Mouse (Mus musculus) induced T-regulatory cell, adult 2 months (primary cell): ENCODE data around the gene Tmem82.
"Not testable (repeated sequence)": the region's sequence is repeated elsewhere in the genome, so short reads cannot be mapped to it uniquely, and the experiment has no call there.

ENCODE experiments used
- DNase-seq: peaks from one replicate; pipeline ENCODE4 v3.0.0-alpha.2; 2012; ENCODE audit warnings: low read depth

The Tmem82 gene

GRCm38 (mm10) chr4:141574789-141575702 is 43.4 kb downstream of the Tmem82 start:
- peak; percentile 87 for DNase-seq

DNA sequence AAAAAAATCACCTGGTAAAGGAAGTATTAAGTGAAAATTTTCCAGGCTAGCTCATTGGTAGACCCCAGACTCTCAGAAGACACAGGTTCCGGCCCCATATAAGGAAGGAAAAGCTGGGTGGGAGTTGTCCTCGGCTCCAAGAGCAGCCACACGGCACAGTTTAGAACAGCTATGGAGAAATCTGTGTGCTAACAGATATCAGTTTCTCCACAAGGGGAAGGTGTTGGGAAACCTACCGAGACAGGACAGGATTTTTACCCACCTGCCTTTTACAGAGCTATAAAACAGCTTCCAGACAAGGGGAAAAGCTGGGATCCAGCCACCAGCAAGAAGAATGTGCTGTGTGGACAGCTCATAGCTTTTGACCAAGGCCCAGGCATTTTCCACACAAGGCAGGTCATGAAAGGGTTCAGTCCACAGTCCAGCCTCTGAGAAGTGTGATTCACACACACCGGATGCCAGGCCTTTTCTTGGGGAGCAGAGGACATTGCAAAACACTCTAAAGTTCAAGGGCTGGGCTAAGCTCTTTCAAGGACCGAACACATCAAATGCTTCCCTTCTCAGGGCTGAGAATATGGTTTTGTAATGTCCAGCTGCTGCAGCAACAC is 45.0 kb downstream of the Tmem82 start:
- no peak for DNase-seq

DNA sequence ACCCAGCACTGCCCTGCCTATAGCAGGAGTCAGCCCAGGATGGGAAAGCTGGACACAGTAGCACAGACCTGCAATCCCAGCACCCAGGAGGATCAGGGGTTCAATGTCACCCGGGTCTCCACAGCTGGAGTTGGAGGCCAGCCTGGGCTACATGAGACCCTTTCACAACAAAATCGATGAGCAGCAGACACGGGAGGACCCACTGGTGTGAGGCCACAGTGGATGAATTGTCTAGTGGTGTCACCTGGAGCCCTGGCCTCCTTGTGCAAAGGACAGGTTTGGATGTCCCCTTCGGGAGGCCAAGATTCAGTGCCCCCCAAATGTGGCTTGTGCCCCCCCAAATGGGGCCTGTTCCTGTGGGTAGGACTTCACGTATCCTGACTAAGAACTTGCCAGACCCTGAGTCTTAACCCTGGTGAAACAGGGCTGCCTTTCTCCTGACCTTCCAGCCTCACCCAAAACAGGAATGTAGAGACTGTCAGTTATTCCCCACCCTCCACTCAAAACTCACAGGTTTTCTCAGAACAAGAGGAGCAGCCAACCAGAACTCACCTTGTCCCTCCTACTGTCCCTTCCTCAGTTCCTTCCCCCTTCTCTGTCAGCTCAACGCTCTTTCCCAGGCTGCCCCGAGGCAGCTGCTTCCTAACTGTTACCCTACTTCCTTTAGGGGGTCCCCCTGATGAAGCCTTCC is 45.6 kb downstream of the Tmem82 start:
- no peak for DNase-seq

- DNase-seq: no peak
Observed at GRCm38 (mm10) chr4:141571934-141572333, 46.5 kb downstream of the Tmem82 start.

DNA sequence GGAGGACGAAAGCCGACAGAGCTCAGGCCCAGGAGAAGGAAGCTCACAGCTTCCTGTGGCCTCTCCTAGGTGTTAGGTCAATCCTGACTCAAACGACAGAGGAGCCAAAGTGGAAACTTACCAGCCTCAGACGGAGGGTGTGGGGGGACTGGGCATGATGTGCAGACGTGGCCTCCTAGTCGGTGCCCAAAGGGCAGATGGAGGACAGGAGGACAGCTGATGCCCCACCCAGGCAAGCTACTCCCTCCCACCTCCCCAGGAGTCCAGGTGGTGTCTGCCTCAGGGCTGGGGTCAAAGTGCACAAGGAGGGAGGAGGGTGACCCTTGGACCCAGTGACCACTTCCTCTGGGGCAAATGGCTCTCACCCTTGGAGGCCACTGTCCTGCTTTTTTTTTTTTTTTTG is 47.1 kb downstream of the Tmem82 start:
- DNase-seq: no peak

DNA sequence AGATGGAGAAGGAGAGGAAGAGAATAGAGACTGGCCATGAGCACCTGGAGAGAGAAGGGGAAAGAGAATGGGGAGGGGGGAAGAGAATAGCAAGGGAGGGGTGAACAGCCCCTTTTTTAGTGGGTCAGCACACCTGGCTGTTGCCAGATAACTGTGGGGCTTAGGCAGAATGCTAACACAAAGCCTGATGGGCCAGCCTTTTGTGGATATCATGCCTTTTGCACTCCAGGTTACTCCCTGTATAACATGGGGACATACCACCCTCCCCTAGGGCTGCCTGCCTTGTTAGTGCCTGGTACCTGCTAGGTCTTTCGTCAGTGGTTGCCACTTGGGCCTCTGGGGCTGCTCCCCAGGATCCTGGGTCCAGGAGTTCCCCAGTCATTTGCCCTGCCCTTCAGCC is 47.6 kb downstream of the Tmem82 start:
- no peak for DNase-seq

GRCm38 (mm10) chr4:141570004-141570403 is 48.4 kb downstream of the Tmem82 start:
- no peak for DNase-seq

GRCm38 (mm10) chr4:141568966-141569365 is 49.5 kb downstream of the Tmem82 start:
- no peak for DNase-seq

- DNase-seq: not testable (repeated sequence)
Observed at GRCm38 (mm10) chr4:141567174-141567573, 51.3 kb downstream of the Tmem82 start.

- DNase-seq: no peak
Observed at GRCm38 (mm10) chr4:141566187-141566586, 52.2 kb downstream of the Tmem82 start.

DNA sequence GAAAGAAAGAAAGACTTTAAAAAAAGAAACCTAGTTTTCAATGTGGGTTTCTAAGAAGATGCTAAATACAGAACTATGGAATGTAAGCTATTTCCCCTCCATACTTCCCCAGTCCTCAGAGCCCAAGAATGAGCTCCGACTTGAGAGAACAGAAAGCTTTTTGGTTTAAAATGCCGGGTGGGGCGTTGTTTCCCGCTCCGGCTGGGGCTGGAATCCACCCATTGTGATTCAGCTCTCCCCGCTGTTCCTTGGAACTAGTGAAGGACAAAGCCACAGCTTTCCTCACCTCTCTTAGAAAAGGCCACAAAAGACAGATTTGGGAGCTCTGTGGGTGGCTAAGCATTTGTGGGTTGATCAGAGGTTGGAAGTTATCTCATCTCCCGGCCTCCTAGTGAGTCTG is 53.1 kb downstream of the Tmem82 start:
- no peak for DNase-seq

DNA sequence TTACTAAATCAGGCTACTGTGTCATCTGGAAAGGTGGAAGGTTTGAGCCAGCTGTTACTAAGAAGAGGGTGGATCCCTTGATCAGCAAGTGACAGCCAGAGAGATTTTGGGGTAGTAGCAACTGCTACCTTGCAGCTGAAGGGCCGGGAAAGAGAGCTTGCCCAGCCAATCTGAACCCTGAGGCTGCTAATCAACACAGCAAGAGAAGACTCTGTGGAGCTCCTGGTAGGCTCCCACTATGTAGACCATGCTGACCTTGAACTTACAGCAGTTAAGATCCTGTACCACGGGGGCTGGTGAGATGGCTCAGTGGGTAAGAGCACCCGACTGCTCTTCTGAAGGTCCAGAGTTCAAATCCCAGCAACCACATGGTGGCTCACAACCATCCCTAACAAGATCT is 53.8 kb downstream of the Tmem82 start:
- DNase-seq: no peak

- no peak for DNase-seq
Observed at GRCm38 (mm10) chr4:141564209-141564608, 54.2 kb downstream of the Tmem82 start.
